Mouse (Mus musculus) inflammation-experienced regulatory T-cells, adult 16 weeks (primary cell): Measurements from ENCODE around the gene Ica1l. TPM values are rescaled to one million over a fixed set of nuclear protein-coding genes. Genes with fewer than 3 reads are reported as not detected.

Experiments used
- polyA plus RNA-seq: library from polyadenylated mRNA; unstranded; fragments of 100-300 nt; shearing (Covaris generic); gene quantifications from one replicate; pipeline ENCODE4 v1.2.1, GENCODE M21; 2017

Gene Ica1l
- polyA plus RNA-seq, result 1.6 TPM

DNA sequence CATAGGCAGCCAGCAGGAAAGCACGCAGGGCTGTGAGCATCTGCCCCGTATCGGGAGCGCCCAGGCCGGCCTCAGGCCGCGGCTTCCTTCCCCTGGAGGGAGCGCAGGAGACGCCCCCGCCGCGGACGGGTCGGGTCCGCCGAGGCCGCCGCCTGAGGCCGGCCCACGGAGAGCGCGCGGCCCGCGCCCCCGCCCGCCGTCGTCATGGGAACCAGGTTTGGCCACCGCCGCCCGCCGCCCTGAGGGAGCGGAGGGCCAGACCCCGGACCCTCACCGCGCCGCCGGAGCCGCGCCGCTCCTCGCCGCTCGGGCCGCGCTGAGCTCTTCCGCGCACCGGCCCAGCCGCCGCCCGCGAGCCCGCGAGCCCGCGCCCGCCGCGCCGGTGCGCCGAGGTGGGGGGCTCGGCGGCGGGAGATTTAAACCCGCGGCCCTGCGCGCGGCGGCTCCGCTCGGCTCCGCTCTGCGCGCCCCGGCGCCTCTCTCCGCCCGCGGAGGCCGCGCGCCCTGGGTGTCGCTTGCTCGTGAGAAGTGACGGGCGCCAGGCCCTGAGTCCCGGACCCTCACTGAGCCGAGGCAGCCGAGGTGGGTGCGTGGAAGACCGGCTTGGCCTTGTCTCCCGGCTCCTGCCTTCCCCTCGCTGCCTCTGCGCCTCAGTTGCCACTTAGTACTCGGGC is at the start of gene Ica1l:
TSS of gene Ica1l (minus strand) at position 389 of the 674 bp plus-strand sequence.

Other genes with a start within 250 kb of the Ica1l start
- 7.8 TPM for gene Fam117b, start 130.2 kb downstream of the Ica1l start, polyA plus RNA-seq
- gene Carf, start 55.1 kb upstream of the Ica1l start, polyA plus RNA-seq, result 7.5 TPM
- gene Wdr12, start 55.5 kb upstream of the Ica1l start, polyA plus RNA-seq, result 42.8 TPM
- 19.2 TPM for gene Nbeal1, start 137.4 kb upstream of the Ica1l start, polyA plus RNA-seq